Mouse (Mus musculus) B cell, adult 62 days (primary cell): ENCODE results near the gene Zfp526. TPM values are rescaled to one million over a fixed set of nuclear protein-coding genes. Genes with fewer than 3 reads are reported as not detected.

Experiments
- total RNA-seq: library from RNA; stranded (reverse); gene quantifications from 4 replicates; pipeline ENCODE4 v1.2.4, GENCODE M21; 2023

The Zfp526 gene
- 13.8 to 17.0 TPM (median 15.0 TPM) in 4 replicates for total RNA-seq

DNA sequence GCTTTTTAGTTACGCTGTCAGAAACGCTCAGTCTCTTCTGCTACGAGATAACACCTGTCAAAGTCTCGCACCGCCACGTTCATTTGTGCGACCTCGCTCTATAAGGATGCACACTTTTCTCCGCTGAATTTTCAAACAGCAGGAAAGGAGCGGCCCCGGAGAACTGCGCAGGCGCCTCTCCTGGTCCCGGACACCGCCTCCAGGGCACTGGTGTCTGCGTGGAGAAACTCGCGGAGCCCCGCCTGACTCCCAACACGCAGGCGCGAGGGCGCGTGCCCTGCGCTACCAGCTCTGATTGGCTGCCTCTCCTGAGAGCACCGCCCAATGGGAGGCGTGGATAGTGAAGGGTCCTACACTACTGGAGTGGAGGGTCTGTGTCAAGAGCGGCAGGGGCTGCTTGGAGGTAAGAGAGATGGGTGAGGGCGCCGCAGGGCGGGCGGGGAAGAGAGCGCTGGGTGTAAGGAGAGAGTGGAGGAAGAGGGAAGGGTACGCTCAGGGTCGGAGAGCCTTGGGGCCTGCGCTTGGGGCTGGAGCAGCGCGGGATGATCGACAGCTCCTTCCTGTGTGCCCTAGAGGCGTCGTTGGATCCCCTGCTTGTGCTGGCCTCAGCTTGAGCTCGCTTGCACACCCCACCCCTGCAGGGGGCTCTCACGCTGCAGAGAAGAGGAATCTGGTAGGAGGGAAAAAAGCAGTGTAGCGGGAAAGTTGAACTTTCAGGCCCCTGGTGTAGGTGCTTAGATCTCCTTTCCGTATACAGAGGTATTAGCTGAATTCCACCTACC is at the start of gene Zfp526:
Zfp526 (plus strand) TSS at position 324 of the 782 bp plus-strand sequence.

GRCm38 (mm10) chr7:25179606-25180161 is 41.5 kb upstream of the Zfp526 start, which contains the start of gene Pou2f2:
Gene Pou2f2 (minus strand): TSS chr7:25179726.

DNA sequence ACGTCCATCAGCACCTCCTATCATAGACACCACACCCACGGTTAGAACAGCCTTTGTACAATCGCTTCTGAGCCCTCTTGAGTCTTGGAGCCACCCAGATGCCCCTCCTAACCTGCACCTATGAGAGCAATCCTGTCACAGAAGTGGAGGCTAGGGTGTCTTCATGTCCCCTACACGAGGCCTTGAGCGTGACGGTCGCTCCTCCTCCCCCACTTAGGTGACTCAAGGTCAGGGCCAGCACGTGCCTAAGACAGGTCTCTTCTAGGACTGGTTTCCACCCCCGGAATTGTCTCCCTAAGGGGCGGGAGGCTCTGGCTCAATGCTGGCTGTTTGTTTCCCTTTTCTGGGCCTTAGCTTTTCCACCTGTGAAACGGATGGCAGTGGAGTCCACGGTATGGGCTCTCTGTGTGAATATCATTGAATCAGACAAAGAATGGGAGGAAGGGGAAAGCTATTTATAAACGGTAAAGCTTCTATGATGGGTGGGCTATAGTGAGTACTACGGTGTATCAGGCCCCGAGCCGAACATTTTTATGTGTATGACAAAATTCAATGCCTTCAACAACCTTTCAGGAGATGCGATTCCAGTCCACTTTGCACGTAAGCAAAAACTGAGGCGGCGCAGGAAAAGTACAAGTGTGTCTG is 646 bp upstream of the Zfp526 start, which contains the start of gene Dedd2:
Dedd2 (minus strand) TSS at position 159 of the 645 bp plus-strand sequence.

GRCm38 (mm10) chr7:25237249-25238014 is 16.2 kb downstream of the Zfp526 start, which contains the start of gene Gsk3a:
Gene Gsk3a (minus strand): TSS chr7:25237851.

GRCm38 (mm10) chr7:25250141-25250972 is 29.1 kb downstream of the Zfp526 start, which contains the start of gene Erf:
Gene Erf (minus strand): TSS chr7:25250761.

GRCm38 (mm10) chr7:25267301-25267750 is 46.1 kb downstream of the Zfp526 start, which contains the start of gene Cic:
Gene Cic (plus strand): TSS chr7:25267704.

Other genes starting within 250 kb of the Zfp526 start
- 169 to 194 TPM (median 186 TPM) in 4 replicates for gene Rabac1, start 248.7 kb upstream of the Zfp526 start, total RNA-seq
- 0.39 to 0.54 TPM (median 0.50 TPM) in 3 of 4 replicates, not detected in the other for gene Atp1a3, start 215.5 kb upstream of the Zfp526 start, total RNA-seq
- 1.8 to 4.9 TPM (median 3.5 TPM) in 4 replicates for gene Grik5, start 149.1 kb upstream of the Zfp526 start, total RNA-seq
- gene Zfp574, start 148.9 kb upstream of the Zfp526 start, total RNA-seq = 11.8 to 16.2 TPM (median 13.1 TPM) in 4 replicates
- gene Pou2f2, start 41.7 kb upstream of the Zfp526 start, total RNA-seq = 169 to 195 TPM (median 186 TPM) in 4 replicates
- 95.4 to 116 TPM (median 97.6 TPM) in 4 replicates for gene Dedd2, start 810 bp upstream of the Zfp526 start, total RNA-seq
- 81.1 to 85.7 TPM (median 84.3 TPM) in 4 replicates for gene Gsk3a, start 16.4 kb downstream of the Zfp526 start, total RNA-seq
- gene Erf, start 29.3 kb downstream of the Zfp526 start, total RNA-seq = 15.6 to 21.6 TPM (median 20.3 TPM) in 4 replicates
- 308 to 353 TPM (median 332 TPM) in 4 replicates for gene Cic, start 46.3 kb downstream of the Zfp526 start, total RNA-seq
- 45.1 to 61.2 TPM (median 47.3 TPM) in 4 replicates for gene Pafah1b3, start 76.6 kb downstream of the Zfp526 start, total RNA-seq
- 0.48 TPM in 1 of 4 replicates, not detected in the others for gene Prr19, start 80.0 kb downstream of the Zfp526 start, total RNA-seq
- gene Tmem145, start 84.7 kb downstream of the Zfp526 start, total RNA-seq = not detected in 4 replicates
- 1.9 to 2.4 TPM (median 2.3 TPM) in 4 replicates for gene Megf8, start 95.7 kb downstream of the Zfp526 start, total RNA-seq
- gene Cnfn, start 148.3 kb downstream of the Zfp526 start, total RNA-seq = not detected in 4 replicates
- gene Lipe, start 177.3 kb downstream of the Zfp526 start, total RNA-seq = 29.9 to 35.4 TPM (median 33.8 TPM) in 4 replicates
- not detected in 4 replicates for gene Cxcl17, start 191.5 kb downstream of the Zfp526 start, total RNA-seq